Mouse (Mus musculus) bone marrow macrophage, adult 2 months (primary cell): ENCODE results near the gene Fgf18.

Experiments
- CTCF ChIP-seq: IDR thresholded peaks from 2 replicates; pipeline ENCODE4 v1.5.1; 2012; ENCODE audit warnings: low read depth, mild to moderate bottlenecking, low read length, moderate library complexity
- POLR2A ChIP-seq: IDR thresholded peaks from 2 replicates; pipeline ENCODE4 v1.6.1; 2012; ENCODE audit warnings: mild to moderate bottlenecking, low read depth, low read length, borderline replicate concordance

DNA sequence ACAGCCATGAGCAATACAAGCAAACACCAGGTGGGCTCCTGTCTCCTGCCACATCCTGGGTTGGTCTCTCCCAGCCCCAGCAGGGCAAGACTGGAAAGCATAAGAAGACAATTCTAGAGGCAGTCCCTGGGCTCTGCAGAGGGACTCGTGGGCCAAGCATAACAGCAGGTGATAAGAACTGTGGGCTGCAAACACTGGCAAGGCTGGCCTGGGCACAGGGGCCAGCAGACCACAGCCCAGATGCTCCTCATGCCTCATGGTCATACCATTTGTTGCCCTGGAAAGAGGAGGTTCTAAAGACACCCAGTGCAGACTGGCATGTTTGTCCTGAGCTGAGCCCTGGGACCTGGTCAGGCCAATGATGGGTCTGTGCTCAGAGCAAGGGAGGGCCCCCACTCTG is 59.0 kb downstream of the Fgf18 start:
- TF ChIP-seq CTCF (no peak), POLR2A (no peak)
